Mouse (Mus musculus): Measurements from ENCODE around the gene Gcfc2. TPM values are rescaled to one million over a fixed set of nuclear protein-coding genes. Genes with fewer than 3 reads are reported as not detected.

The Gcfc2 gene
- polyA plus RNA-seq, 1 experiment from 2014 or later: 2.0 TPM

- TF ChIP-seq EP300 (IDR thresholded peaks at IDR 0.05; ENCODE audit: low read depth) (no peak), CTCF (IDR thresholded peaks at IDR 0.05; ENCODE audit: low read depth) (no peak)
- Histone ChIP-seq H3K27ac (ENCODE audit: low read depth) (no peak overlapping the region), H3K27me3 (ENCODE audit: insufficient read depth, low read length) (no peaks in the 10 kb centered on the region), H3K4me2 (ENCODE audit: low read depth, low read length) (no peak overlapping the region), H3K4me3 (ENCODE audit: low read depth, low read length) (no peak overlapping the region), H3K36me3 (replicated peaks; ENCODE audit: insufficient read depth, low read length) (no peaks in the 10 kb centered on the region), H3K4me1 (ENCODE audit: insufficient read depth) (peaks cover 9% of the 10 kb centered on the region; the same call in 1 of the 2 replicates), H3K9me3 (ENCODE audit: low read length) (no peaks in the 10 kb centered on the region), H3K9ac (replicated peaks) (no peak overlapping the region)
- ATAC-seq (peak; percentile 65), DNase-seq (no peak)
- 26% methylated on average over 5 of the region's 5 CpGs for WGBS (ENCODE audit: insufficient replicate concordance)
Measured at GRCm38 (mm10) chr6:81986599-81986998, 63.1 kb downstream of the Gcfc2 start.

- WGBS (ENCODE audit: insufficient replicate concordance): 6% methylated on average over 9 of the region's 9 CpGs
- ATAC-seq: peak; percentile 85
- H3K4me3 ChIP-seq (ENCODE audit: low read depth, low read length): no peak overlapping the region
- no peak overlapping the region for H3K4me2 ChIP-seq (ENCODE audit: low read depth, low read length)
- no peaks in the 10 kb centered on the region for H3K9me3 ChIP-seq (ENCODE audit: low read length)
- no peaks in the 10 kb centered on the region for H3K36me3 ChIP-seq (replicated peaks; ENCODE audit: insufficient read depth, low read length)
- no peak overlapping the region for H3K27ac ChIP-seq (ENCODE audit: low read depth)
- H3K4me1 ChIP-seq (ENCODE audit: insufficient read depth): peaks cover 9% of the 10 kb centered on the region; the same call in 1 of the 2 replicates
- H3K9ac ChIP-seq (replicated peaks): no peak overlapping the region
- H3K27me3 ChIP-seq (ENCODE audit: insufficient read depth, low read length): no peaks in the 10 kb centered on the region
- TF ChIP-seq EP300 (IDR thresholded peaks at IDR 0.05; ENCODE audit: low read depth) (no peak), CTCF (IDR thresholded peaks at IDR 0.05; ENCODE audit: low read depth) (peak; percentile 92)
- DNase-seq: peak; percentile 84
Measured at GRCm38 (mm10) chr6:81987010-81987409, 63.5 kb downstream of the Gcfc2 start.

- Histone ChIP-seq H3K4me2 (ENCODE audit: low read depth, low read length) (no peak overlapping the region), H3K9ac (replicated peaks) (no peak overlapping the region), H3K27me3 (ENCODE audit: insufficient read depth, low read length) (no peaks in the 10 kb centered on the region), H3K4me1 (ENCODE audit: insufficient read depth) (peaks cover 9% of the 10 kb centered on the region; the same call in 1 of the 2 replicates), H3K9me3 (ENCODE audit: low read length) (no peaks in the 10 kb centered on the region), H3K4me3 (ENCODE audit: low read depth, low read length) (no peak overlapping the region), H3K27ac (ENCODE audit: low read depth) (no peak overlapping the region), H3K36me3 (replicated peaks; ENCODE audit: insufficient read depth, low read length) (no peaks in the 10 kb centered on the region)
- 61% methylated on average over 3 of the region's 3 CpGs for WGBS (ENCODE audit: insufficient replicate concordance)
- ATAC-seq: no peak
- DNase-seq: no peak
- TF ChIP-seq EP300 (IDR thresholded peaks at IDR 0.05; ENCODE audit: low read depth) (no peak), CTCF (IDR thresholded peaks at IDR 0.05; ENCODE audit: low read depth) (no peak)
Measured at GRCm38 (mm10) chr6:81987580-81987979, 64.1 kb downstream of the Gcfc2 start.

- no peak overlapping the region for H3K27ac ChIP-seq (ENCODE audit: low read depth)
- DNase-seq (no peak), ATAC-seq (no peak)
- H3K9me3 ChIP-seq (ENCODE audit: low read length): no peaks in the 10 kb centered on the region
- TF ChIP-seq CTCF (IDR thresholded peaks at IDR 0.05; ENCODE audit: low read depth) (no peak), EP300 (IDR thresholded peaks at IDR 0.05; ENCODE audit: low read depth) (no peak)
- H3K4me3 ChIP-seq (ENCODE audit: low read depth, low read length): no peak overlapping the region
- H3K9ac ChIP-seq (replicated peaks): no peak overlapping the region
- H3K4me1 ChIP-seq (ENCODE audit: insufficient read depth): peaks cover 9% of the 10 kb centered on the region; the same call in 1 of the 2 replicates
- H3K4me2 ChIP-seq (ENCODE audit: low read depth, low read length): no peak overlapping the region
- no peaks in the 10 kb centered on the region for H3K27me3 ChIP-seq (ENCODE audit: insufficient read depth, low read length)
- 82% methylated on average over 5 of the region's 5 CpGs for WGBS (ENCODE audit: insufficient replicate concordance)
- H3K36me3 ChIP-seq (replicated peaks; ENCODE audit: insufficient read depth, low read length): no peaks in the 10 kb centered on the region
Measured at GRCm38 (mm10) chr6:81988341-81988740, 64.9 kb downstream of the Gcfc2 start.

GRCm38 (mm10) chr6:81990049-81990810 lies 66.8 kb downstream of the Gcfc2 start:
- Histone ChIP-seq H3K4me2 (ENCODE audit: low read depth, low read length) (no peak overlapping the region), H3K9me3 (ENCODE audit: low read length) (no peaks in the 10 kb centered on the region), H3K4me3 (ENCODE audit: low read depth, low read length) (no peak overlapping the region), H3K36me3 (replicated peaks; ENCODE audit: insufficient read depth, low read length) (no peaks in the 10 kb centered on the region), H3K4me1 (ENCODE audit: insufficient read depth) (peaks cover 9% of the 10 kb centered on the region; the same call in 1 of the 2 replicates), H3K9ac (replicated peaks) (no peak overlapping the region), H3K27me3 (ENCODE audit: insufficient read depth, low read length) (no peaks in the 10 kb centered on the region), H3K27ac (ENCODE audit: low read depth) (no peak overlapping the region)
- WGBS (ENCODE audit: insufficient replicate concordance): 56% methylated on average over 20 of the region's 20 CpGs
- no peak for DNase-seq
- TF ChIP-seq EP300 (IDR thresholded peaks at IDR 0.05; ENCODE audit: low read depth) (no peak), CTCF (IDR thresholded peaks at IDR 0.05; ENCODE audit: low read depth) (no peak)
- ATAC-seq: no peak

MicroRNA genes within 50 kb of the gene (microRNA counts, 519-probe panel; counts per million panel counts)
- microRNA mmu-miR-468: 3,700 counts per million, percentile 39 among the panel's probes with 10 or more counts

Small RNAs within 50 kb of the gene (microRNA-seq; reads per million reads assigned to microRNA genes)
- not detected for gene Mir468
- not detected for gene Mir7232

Other genes starting within 250 kb of the Gcfc2 start
- gene Mrpl19, start 42.3 kb downstream of the Gcfc2 start, polyA plus RNA-seq (2015; fragmentation: Nextera tagmentation; extraction: Ambion mirVana): 11.4 and 14.2 TPM in 2 replicates
- 40.0 and 46.7 TPM in 2 replicates for gene Eva1a, start 117.4 kb downstream of the Gcfc2 start, polyA plus RNA-seq (2015; fragmentation: Nextera tagmentation; extraction: Ambion mirVana)

All from liver, postnatal 0 days (tissue).